Mouse (Mus musculus) cerebellum, adult 18-20 months (tissue): ENCODE measurements around the gene Gm6096.

ENCODE experiments used
- DNase-seq, 2 experiments: peaks; one replicate each; pipeline ENCODE4 v3.0.0; 2021

The Gm6096 gene

DNA sequence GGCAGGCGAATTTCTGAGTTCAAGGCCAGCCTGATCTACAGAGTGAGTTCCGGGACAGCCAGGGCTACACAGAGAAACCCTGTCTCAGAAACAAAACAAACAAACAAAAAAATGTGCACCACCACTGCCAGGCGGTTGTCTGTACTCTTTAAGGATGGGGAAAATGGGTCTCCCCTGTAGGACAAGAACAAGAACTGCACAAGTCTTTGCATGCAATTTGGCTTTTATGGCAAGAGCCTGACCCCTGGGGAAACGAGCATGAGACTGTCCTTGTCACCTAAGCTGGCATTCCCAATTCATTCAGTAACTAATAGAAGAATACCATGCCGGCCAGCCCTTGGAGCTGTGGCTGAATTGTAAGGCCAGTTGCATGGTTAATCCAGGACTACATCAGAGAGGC, 15.2 kb upstream of the Gm6096 start:
- no peak for DNase-seq

DNA sequence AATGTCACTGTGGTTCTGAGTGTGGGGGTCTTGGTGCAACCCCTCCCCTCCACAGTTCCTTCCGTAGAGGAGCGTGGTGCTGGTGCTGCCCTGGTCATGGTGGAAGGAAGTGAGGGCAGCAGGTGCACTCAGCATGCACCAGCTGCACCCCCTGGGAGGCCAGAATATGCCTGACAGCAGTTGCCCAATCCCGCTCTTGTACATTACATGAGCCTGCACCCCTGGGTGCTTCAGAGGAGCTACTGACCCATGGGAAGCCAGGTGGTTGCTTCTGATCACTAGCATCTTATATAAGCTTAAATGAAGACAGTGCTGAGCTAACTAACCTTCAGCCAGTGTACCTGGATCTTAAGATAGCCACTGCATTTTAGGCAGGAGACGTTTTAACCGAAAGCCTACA, 12.8 kb upstream of the Gm6096 start:
- DNase-seq = no peak

DNA sequence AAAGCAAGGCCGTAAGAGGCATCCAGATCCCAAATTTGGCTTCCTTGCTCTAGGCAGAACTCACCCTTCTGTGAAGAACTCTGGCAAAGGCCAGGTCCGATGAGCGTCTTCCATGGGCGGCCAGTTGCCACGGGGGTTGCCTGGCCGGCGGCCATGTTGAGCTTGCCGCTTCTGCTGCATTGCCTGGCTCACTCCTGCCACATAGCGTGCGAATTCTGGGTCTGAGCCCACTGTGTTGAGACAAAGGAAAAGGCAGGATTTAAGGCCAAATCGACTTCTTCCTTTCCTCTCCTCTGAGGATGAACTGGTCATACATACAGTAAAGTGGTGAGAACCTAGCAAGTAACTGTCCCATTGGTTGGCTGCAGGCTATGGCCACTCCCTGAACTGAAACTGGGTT, 8.7 kb upstream of the Gm6096 start:
- peak; percentile 74 to 79 for DNase-seq

DNA sequence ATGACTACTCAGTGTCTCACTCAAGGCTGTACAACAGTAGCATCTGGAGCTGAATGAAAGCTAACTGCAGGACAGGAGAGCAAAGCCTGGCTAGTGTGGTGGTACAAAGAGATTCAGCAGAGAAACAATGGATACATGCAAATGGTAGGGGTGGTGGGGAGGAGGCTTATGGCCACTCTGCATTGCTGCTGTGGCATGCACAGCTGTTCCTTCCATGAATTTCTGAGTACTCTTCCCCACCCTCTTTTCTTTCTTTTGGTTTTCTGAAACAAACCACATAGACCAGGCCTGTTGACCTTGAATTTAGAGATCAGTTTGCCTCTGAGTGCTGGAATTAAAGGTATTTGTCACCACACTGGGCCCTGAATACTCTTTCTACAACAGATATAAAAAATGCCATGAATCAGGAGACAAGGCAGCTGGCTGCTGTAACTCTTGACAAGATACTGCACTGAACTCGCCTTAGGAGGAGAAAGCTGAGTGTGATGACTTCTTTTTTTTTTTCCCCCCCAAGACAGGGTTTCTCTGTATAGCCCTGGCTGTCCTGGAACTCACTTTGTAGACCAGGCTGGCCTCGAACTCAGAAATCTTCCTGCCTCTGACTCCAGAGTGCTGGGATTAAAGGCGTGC, 3.9 kb upstream of the Gm6096 start:
- no peak for DNase-seq

DNA sequence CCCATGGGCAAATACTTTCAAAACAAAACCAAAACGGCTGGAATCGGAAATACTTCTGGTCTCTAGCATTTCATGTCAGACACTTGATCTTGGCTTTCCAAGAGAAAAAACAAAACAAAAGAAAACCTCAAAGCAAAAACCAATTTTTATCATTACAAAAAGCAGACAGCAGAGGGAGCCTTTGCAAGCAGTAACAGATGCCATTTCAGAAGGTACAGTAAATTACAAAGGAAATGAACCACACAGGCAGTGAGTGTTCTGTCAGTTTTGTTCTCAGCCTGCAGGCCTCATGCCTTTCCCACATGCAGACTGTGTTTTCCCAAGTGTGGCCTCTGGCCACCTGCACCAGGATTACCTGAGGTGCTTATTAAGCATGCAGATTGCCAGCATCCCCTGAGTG, 1.2 kb downstream of the Gm6096 start:
- no peak for DNase-seq

DNA sequence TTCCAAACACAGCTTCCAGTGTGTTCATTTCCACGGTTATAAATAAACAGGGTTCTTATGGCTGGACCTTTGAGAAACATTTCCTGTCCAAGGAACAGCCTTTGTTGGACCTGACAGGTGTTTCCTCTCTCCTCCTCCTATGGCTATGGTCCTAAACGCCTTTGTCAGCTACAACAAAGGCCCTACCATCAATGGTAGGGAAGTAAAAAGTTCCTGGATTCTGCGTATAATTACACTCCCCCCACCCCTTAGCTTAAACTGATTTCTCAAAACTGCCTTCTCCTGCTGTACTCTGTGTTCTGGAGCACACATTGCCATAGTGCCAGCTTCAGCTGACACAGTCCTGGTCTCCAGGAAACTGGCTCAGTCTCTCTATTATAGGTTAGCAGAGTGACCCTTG, 4.3 kb downstream of the Gm6096 start:
- DNase-seq = no peak

DNA sequence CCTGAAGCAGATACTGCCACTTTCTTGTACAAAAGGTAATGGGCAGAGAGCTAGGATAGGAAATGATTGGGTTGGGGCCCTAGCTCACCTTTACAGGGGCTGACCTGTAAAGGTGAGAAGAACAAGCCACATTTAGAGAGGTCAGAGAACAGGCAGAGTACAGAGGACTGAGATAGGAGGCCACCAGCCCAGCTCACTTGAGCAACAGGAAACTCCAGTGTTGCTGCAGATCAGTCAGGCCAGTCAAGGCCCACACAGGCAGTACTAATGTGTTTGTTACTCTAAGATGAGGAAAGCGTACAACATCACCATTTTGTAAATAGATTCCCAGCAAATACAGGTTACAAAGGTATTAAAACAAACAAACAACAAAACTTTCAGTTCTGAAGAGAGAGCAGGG, 5.1 kb downstream of the Gm6096 start:
- DNase-seq = no peak

DNA sequence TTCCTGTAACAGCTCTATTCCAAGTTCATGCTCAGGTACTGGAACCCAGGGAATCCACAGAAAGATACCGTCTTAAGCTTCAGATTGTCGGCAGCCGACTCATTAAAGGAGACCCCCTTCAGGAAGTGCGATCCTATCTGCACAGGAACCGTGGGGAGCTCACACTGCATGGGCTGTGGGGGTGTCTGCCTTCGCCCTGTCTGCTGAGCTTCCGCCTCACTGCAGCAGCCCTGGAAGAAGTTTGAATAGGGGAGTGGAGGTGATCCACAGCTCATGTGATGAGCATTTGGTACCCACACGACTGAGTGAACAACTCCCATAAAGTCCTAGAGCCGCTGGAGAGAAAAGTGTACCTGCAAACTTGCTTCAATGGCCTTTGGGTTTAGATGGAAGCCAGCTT, 6.4 kb downstream of the Gm6096 start:
- DNase-seq = no peak

DNA sequence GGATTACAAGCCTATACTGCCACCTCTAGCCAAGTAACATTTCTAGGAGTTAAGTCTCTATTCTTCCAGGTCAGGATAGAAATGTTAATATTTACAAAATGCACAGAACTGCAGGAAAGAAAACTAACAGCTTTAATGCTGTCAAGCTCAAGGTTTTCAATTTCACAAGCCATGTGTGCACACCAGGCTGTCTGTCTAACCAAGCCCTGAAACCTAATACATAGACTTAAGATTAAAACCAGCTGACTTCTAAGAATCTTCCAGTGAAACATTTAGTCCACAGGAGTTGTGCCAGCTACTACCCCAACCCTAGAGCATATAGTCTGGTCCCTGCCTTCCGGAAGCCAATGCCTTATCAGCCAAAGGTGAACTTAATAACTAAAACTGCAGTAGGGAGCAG, 7.6 kb downstream of the Gm6096 start:
- no peak for DNase-seq

DNA sequence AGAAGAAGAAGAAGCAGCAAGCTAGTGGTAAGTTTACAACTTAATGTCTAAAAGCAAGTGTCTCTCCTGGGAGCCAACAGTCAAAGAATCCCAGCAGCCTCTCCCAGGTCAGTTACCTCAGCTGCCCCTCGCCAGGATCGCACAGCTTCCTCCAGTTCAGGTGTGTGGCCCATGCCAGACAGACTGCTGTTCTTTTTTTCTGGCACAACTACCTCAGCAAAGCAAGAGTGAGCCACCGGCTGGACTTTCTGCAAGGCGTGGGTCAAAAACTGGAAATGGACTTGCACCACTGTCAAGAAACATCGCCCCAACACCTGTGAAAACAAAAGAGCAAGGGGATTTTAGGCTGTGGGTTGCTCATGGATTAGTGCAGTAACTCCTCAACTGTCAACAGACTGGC, 12.6 kb downstream of the Gm6096 start:
- DNase-seq = no peak

DNA sequence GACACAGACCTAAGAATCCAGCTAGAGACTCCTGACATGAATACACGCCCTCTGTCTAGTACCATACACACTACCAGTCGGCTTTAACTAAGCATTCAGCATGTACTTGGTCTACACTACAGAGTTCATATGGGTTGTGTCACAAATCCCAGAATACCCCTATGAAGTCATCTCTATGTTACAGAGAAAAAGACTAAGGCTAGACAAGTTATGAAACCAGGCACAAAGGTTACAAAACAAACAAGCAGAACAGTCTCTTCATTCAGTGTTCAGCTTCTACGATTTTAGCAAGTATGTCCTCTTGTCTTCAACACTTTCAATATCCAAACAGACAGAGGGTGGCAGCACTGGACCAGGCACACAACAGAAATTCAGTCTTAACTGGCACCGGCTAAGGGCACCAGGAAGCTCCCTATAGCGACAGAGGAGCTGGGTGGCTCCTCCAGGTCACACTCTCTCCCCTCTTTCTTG, 15.1 kb downstream of the Gm6096 start:
- peak; percentile 79 to 84 for DNase-seq

DNA sequence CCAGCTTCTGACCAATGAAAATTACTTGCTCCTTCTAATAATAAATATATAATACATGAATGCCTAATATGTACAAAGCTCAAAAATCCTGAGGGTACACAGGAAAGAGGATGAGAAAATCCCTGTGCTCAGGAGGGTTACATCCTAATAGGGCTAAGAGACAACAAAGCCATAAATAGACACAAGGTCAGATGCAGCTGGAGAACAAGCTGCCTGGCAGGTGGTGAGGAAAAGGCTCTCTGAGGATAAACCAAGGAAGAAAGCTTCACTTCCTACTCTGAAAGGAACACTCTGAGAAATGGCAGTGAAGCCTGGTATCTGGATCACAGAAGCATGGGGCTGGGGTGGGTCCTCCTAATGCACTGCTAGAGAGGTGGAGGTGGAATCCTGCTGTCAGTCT, 15.6 kb downstream of the Gm6096 start:
- no peak for DNase-seq

DNA sequence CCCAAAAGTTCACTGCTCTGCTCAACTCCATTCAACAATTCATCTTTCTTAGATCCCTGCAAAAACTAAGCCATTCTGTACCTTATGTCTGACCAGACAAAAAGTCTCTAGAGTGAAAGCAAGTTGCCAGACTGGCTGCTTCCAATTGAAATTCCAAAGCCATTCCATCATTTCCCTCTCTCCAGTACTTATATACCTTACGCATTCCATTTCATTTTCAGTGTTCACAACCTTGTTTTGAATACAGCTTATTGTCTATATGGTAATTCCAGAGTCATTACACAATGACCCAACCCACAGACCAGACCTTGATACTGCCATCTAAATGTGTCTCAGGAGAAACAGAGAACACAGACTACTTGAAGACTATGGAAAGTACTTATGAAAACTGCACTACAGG, 17.6 kb downstream of the Gm6096 start:
- no peak for DNase-seq

DNA sequence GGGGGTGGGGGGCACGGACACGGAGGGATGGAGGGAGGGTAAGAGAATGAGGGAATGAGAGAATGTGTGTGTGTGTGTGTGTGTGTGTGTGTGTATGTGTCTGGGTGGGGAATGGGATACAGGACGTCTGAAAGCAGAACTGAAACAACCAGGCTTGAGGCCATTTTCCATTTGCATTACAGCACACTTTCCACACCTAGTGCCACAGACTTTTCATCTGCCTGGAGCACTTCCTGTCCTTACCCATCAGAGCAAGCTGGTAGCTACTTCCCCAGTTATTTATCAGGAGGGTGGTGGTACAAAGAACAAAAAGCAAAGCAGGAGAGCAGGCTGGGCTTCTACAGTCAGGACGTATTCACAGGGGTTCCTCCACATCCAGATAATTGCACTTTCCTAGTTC, 21.6 kb downstream of the Gm6096 start:
- DNase-seq = no peak

DNA sequence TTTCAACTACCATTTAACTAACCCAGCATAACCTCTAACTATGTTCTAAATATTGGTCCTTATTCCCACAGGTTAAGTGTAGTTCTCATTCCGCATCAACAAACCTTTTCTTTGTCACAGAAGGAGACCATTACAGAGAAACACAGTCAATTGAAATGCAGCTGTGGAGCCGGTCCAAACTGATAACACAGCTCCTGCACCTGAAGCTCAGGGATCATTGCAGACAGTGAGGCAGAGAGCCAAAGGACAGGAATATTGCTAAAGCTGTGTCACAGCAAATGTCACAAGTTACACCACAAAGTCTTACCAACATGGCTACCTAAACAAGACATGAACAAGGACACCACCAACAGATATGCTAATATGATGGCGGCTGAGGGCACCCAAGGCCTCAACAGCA, 25.2 kb downstream of the Gm6096 start:
- no peak for DNase-seq

DNA sequence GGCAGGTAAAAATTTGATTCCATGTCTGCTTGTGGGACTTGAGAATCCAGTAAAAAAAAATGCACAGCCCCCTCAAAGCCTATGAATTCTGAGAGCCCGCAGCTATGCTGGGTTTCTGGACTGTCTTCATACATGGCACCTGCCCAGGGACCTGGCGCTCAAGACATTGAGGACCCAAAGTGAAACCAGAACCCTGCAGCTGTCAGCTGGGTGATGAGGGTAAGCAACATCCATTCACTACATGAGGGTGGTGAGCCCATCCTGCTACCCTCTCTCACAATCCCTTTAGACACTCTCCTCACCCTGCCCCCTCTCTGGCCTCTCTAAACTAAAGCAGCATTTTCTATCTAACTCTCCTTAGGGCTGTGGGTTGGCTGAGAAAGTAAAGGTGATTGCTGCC, 26.8 kb downstream of the Gm6096 start:
- no peak for DNase-seq

DNA sequence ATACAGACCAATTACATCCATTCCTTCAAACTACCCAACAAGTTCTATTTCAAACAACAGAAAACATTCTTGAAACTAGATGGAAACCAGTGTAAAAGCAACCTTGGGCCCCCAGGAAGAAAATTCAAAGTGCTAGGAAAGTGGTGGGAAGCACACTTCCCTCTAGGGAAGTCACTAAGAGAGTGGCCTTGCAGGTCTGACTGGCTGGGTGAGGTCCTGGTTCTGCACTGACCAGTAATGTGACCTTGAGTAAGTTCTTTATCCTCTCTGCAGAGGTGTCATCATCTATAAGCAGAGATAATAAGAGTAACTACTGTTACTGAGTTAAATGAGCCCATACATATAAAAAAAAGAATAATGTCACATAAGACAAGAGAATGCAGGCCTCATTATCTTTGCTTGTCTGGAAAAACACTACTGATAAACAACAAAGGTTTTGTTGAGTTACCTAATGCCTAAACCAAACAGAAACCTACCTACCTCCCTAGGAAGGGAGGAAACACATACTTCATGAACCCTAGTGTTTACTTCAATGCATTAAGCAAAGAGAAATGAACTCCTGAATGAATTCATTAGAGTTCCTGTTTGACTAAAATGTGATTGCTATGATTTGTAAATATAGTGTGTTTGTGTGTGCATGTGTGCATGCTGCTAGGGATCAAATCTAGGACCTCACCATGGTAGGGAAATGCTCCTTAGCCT, 39.8 kb downstream of the Gm6096 start:
- no peak for DNase-seq

DNA sequence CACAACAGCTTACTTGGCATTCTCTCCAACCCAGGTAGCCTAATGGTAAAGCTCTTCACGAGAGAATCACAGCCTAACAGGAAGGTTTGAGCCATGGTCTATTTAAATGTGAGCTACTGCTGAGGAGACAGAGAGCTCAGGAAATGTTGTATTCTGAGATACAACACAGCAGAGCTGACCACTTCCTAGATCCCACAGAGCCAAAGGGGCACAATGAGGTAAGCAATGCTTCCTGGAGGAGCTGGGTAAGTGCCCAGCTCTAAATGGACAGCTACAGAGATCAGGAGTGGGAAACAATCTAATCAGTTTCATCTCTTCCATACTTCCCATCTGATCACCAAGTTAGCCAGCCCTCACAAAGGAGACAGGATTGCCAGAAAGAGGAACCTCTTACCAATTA, 40.4 kb downstream of the Gm6096 start:
- DNase-seq = no peak

DNA sequence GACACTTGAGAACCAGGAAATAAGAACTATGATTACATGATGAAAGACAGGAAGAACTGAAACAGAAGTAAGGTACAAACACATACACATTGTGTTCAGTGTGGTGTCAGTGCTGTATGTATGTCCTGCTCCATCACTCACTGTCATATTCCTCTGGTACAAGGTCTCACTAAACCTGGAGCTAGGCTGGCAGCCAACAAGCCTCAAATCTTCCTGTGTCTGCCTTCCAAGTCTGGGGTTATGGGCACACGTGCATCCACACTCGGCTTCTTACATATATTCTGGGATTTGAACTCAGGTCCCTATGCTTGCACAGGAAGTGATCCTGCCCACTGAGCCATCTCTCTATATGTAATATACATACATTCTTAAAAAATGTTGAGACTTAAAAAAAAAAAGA, 41.8 kb downstream of the Gm6096 start:
- no peak for DNase-seq

DNA sequence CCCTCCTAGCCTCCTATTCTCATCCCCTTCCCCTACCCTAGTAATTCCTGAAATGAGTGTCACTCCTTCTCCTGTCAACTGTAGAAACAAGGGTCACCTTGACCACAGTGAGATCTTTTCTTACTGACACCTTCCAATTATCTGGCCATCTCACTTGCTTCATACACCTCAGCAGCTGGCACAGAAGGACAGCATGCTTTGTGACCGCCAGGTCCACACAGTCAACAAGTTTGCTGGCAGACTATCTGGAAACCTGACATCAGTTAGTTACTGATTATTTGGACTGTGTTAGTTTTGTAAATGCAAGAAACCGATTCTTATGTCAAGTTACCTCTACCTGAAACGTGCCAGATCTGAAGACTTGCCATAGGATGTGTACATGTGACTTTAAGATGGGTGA, 45.3 kb downstream of the Gm6096 start:
- DNase-seq = no peak

DNA sequence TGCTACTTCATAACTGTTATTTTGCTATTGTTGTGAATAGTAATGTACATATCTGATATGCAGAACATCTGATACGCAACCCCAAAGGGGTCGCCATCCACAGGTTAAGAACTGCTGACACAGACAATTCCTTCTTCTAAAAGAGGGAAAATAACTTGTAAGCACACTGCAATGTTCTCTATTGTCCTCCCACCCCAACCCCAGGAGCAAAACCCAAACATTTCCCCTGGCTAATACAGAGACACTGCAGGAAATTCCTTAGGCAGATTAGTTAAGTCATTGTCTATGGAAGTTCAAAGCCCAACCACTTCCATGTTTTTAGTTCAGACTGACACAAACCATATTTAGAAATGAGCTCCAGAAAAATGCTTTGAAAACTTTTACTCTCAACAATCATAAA, 48.0 kb downstream of the Gm6096 start:
- DNase-seq = no peak
